In genomic region chr5:22917197-22917596, GRCm38 (mm10) we compare ENCODE assay signal across 30 mouse cellular contexts.
DNase-seq lines count a peak whose midpoint lies in the region; ATAC-seq and TF ChIP-seq lines count a peak whose summit lies in the region.
"Had no signal": no experiment of that assay in that cellular context is flagged by ENCODE, and none has a peak within 500 bp of the region (broad histone marks: within the 10 kb centered on the region; RNA-seq: fewer than 3 reads in every experiment).

No protein-coding gene starts in this region.

- no peak overlapping the region for H3K4me3 ChIP-seq in lung, embryonic 14.5 days (ENCODE audit: low read depth, low read length)
- no peak overlapping the region for H3K4me3 ChIP-seq in lung, adult 2 months (replicated peaks; ENCODE audit: extremely low read depth, low read depth, low read length)
- H3K4me3 ChIP-seq: erythroblast, embryonic 14.5 days; gastrocnemius, adult 2 months; lung, embryonic 15.5 days; midbrain, embryonic 13.5 days; neural tube, embryonic 15.5 days had no signal

- no peaks in the 10 kb centered on the region for H3K4me1 ChIP-seq in lung, embryonic 14.5 days (ENCODE audit: insufficient read depth)
- no peaks in the 10 kb centered on the region for H3K4me1 ChIP-seq in lung, adult 2 months (ENCODE audit: control insufficient read depth, insufficient read depth, low read length)
- H3K4me1 ChIP-seq: lung, embryonic 15.5 days; midbrain, embryonic 13.5 days; neural tube, embryonic 15.5 days had no signal

- H3K27me3 ChIP-seq in lung, embryonic 14.5 days (ENCODE audit: insufficient read depth, low read length): no peaks in the 10 kb centered on the region
- H3K27me3 ChIP-seq: lung, embryonic 15.5 days; midbrain, embryonic 13.5 days; neural tube, embryonic 15.5 days had no signal

- TF ChIP-seq POLR2A in lung, adult 2 months (IDR thresholded peaks at IDR 0.05; ENCODE audit: borderline replicate concordance, extremely low read depth, low read depth, low read length): no peak

- no peak overlapping the region for H3K4me2 ChIP-seq in lung, embryonic 14.5 days
- H3K4me2 ChIP-seq: heart, embryonic 11.5 days; hindbrain, embryonic 14.5 days; lung, embryonic 15.5 days; midbrain, embryonic 13.5 days; neural tube, embryonic 15.5 days had no signal

- no peaks in the 10 kb centered on the region for H3K9me3 ChIP-seq in lung, embryonic 14.5 days (ENCODE audit: low read depth, low read length)
- H3K9me3 ChIP-seq: G1E; lung, embryonic 15.5 days; midbrain, embryonic 13.5 days; neural tube, embryonic 15.5 days had no signal

- no peaks in the 10 kb centered on the region for H3K36me3 ChIP-seq in lung, embryonic 14.5 days (ENCODE audit: insufficient read depth)
- H3K36me3 ChIP-seq: G1E; lung, embryonic 15.5 days; midbrain, embryonic 13.5 days; neural tube, embryonic 15.5 days had no signal

- H3K9ac ChIP-seq in lung, embryonic 14.5 days: no peak overlapping the region
- H3K9ac ChIP-seq: hindbrain, embryonic 14.5 days; liver, embryonic 14.5 days; lung, embryonic 15.5 days; midbrain, embryonic 13.5 days; neural tube, embryonic 15.5 days had no signal

- ATAC-seq in lung, embryonic 14.5 days (ENCODE audit: insufficient read depth): no peak
- ATAC-seq: forebrain, embryonic 16.5 days; intestine, postnatal 0 days; midbrain, embryonic 13.5 days had no signal

- no peak overlapping the region for H3K27ac ChIP-seq in lung, embryonic 14.5 days (ENCODE audit: low read depth)
- H3K27ac ChIP-seq: gastrocnemius, adult 2 months; hindbrain, embryonic 14.5 days; liver, embryonic 14.5 days; lung, embryonic 15.5 days; midbrain, embryonic 13.5 days; neural tube, embryonic 15.5 days had no signal

- no peak for TF ChIP-seq CTCF in lung, embryonic 14.5 days (IDR thresholded peaks at IDR 0.05; ENCODE audit: low read depth)
- TF ChIP-seq CTCF in lung, adult 2 months (IDR thresholded peaks at IDR 0.05; ENCODE audit: insufficient read depth, low read length): no peak

- 81% methylated on average over 1 of the region's 1 CpGs for WGBS in lung, embryonic 14.5 days
- WGBS in lung, adult 2 months: 59% methylated on average over 1 of the region's 1 CpGs

- peak; percentile 3 for DNase-seq in kidney, adult 9 months
- DNase-seq in kidney, postnatal 14 days: no peak
- peak; percentile 3 for DNase-seq in lung, embryonic 14.5 days
- no peak for DNase-seq in lung, adult 2 months
- peak; percentile 34 for DNase-seq in brain, adult 2 months (ENCODE audit: low read depth, low spot score)
- peak; percentile 4 for DNase-seq in skeletal muscle tissue, adult 2 months (ENCODE audit: low read depth, low spot score)
- no peak for DNase-seq in thymus, postnatal 4 days
- DNase-seq: adrenal gland, postnatal 10 days; cerebellum, adult 11-12 months; cerebellum, adult 9-11 months; gastrocnemius, adult 2 months; gastrocnemius, postnatal 36 days; kidney, postnatal 4 days; layer of hippocampus, postnatal 36 days; left cerebral cortex, postnatal 4 days; lung, postnatal 4 days; retina, postnatal 1 day; right cerebral cortex, postnatal 25 days; spleen, adult 18-20 months; thymus, postnatal 25 days had no signal

Comparison
In these comparisons a context has a peak if more than half of its experiments do, and no peak if none do; other contexts are left out.
1. DNase-seq: peak in kidney, adult 9 months (single experiment), lung, embryonic 14.5 days (single experiment), brain, adult 2 months (single experiment) and skeletal muscle tissue, adult 2 months (single experiment); none in kidney, postnatal 14 days (single experiment), lung, adult 2 months (single experiment) and thymus, postnatal 4 days (single experiment).